Mouse (Mus musculus) v-Abl transformed pro-B cells (cell line): ENCODE measurements around the gene Asxl2.
"Not testable (repeated sequence)": the region's sequence is repeated elsewhere in the genome, so short reads cannot be mapped to it uniquely, and the experiment has no call there.

ENCODE experiments used
- in situ Hi-C, 2 experiments: fragments of 400-800 bp; cut with MboI; formaldehyde crosslinking; loops; one replicate each; pipeline ENCODE4 v1.15.1; 2025; ENCODE audit not compliant: unreplicated experiment in 2 of 2

Gene Asxl2

DNA sequence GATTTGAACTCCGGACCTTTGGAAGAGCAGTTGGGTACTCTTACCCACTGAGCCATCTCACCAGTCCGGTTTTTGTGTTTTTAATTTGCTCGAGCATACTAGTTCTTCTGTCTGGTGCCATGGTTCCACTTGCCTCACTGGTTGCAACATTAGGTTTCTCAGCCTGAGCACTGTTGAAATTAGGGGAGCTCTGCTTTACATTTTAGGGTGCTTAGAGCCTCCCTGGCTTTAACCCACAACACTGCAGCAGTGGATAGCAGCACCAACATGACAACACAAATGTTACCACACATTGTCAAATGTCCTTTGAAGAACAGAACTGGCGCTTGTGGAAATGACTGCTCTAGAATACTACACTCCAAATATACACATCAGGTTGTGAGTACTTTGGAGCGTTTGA, 98.9 kb downstream of the Asxl2 start:
- in situ Hi-C loops = no loop called here

DNA sequence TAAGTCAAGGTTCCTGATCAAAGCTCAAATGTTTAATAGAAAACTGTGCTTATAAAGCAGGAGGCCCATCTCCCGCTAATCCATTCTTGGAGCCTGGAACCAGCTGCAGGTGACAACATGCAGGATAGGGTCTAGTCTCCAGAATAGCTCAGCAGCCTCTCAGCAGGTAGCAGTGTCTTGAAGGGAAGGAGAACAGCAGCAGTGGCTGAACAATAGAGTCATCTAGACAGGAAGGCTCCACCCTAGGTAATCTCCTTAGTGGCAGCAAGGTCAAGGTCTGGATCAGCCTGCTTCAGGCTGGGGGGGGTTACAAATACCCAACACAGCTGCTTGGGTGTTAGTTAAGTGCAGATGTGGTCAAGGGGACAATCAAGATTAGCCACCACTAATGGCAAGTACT, 108.8 kb downstream of the Asxl2 start:
- in situ Hi-C loops = not testable (repeated sequence)

DNA sequence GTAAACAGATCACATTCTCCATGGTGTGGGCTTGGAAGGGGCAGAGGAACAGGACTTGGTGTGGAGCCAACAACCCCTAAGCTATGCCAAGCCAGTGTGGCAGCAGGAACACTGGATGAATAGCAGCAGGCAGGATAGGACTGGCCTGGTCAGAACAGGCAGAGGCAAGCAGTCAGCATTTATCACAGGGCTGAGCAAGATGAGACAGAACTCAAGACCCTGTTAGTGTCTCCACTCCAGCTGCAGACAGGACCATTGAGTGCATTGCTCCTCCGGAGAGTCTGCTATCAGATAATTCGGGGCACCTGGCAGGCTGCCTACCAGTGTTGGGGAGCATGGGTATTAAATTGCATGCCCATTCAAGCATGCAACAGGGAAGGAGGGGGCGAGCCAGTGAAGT, 111.0 kb downstream of the Asxl2 start:
- in situ Hi-C loops = no loop called here

DNA sequence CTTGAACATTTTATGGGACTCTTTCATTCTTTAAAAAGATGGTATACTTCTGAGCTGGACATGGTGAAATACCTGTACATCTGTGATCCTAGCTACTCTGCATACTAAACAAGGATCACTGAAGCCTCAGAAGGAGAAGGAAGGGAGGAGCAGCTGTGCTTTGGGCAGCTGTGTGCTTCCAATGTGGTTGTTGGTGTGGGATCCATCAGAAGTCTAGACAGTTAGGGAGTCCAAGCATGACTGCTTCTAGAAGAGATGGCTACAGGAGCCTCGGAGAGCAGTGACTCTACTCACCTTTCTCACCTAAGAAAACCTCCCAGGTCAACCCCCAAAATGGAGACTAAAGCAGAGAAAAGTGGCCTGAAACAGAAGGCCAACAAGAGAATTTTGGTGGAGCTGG, 111.4 kb downstream of the Asxl2 start:
- in situ Hi-C loops = no loop called here

DNA sequence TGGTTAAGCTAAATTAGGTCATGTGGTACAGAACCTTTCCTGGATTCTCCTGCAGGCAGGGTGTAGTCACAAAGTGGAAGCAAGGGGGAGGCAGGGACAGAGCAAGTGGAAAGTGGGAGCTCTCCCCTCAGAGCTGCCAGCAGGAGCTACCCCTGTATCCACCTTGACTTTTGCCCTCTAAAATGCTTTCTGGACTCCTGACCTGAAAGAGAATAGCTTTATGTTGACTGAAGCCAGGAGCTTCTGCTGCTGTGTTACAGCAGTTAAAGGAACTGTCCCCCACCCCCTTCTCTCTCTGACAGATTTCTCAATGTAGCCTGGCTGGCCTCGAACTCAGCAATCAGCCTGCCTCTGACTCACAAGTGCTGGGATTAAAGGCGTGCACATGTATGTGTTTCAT, 112.9 kb downstream of the Asxl2 start:
- in situ Hi-C loops = no loop called here

DNA sequence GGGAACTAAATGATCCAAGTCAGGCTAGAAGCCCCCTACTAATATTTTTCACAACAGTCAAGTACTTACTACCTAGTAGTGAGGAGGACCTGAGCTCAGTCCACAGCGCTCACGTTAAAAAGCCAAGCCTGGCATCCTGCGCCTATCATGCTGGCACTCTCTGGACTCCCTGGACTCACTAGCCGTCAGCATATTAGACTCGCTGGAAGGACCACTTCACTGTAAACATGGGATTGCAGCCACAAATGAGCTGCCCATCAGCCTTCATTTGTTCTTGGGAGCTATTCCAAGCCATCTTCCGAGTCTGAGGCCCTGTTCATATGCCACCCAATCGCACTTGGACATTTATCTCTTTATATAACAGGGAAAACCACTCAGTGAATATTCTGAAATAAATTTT, 114.2 kb downstream of the Asxl2 start:
- in situ Hi-C loops = no loop called here

DNA sequence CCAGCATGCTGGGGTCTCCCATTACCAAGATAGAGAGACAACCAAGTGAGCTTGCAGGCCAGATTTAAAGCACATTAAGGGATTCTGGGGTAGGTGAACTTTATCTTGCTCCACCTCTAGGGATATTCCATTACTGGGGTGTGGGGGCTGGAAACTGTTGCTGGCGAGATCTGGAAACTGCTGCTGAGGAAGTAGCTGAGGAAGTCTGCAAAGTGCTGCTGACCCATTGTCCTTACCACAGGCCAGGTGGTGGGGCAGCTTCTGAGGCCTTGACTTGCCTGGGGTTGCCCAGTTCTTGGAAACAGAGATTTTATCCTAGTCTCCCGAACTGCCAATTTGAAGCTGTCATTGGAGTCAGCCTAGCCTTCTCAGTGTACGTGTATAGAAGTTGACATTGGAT, 118.8 kb downstream of the Asxl2 start:
- in situ Hi-C loops = loop anchor here in 1 of 2 experiments (5.0 kb wide), 1 partner anchor 98 kb away; no protein-coding TSS in a partner anchor

DNA sequence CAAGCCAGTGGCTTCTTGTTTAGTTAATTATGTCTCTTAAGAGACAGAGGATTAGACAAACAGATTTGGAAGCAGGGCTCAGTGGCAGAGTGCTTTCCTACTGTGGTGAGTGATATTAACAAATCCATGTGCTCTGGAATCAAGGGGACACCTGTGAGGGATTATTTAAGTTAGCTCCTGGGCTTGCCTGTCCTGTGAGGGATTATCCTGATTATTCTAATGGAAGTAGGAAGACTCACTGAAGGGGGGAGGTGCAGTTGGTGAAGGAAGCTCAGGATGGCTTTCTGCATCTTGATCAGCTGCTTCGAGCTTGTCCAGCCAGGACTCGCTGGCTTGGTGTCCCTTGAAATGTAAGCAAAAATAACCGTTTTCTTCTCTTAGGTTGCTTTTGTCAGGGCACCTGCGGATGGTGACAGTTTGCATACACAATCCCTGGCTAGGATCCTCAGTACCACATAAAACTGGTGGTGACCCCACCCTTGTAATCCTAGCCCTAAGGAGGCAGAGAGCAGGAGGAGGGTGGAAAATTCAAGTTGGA, 119.5 kb downstream of the Asxl2 start:
- in situ Hi-C loops = loop anchor here in 1 of 2 experiments (5.0 kb wide), 1 partner anchor 99 kb away; no protein-coding TSS in a partner anchor

DNA sequence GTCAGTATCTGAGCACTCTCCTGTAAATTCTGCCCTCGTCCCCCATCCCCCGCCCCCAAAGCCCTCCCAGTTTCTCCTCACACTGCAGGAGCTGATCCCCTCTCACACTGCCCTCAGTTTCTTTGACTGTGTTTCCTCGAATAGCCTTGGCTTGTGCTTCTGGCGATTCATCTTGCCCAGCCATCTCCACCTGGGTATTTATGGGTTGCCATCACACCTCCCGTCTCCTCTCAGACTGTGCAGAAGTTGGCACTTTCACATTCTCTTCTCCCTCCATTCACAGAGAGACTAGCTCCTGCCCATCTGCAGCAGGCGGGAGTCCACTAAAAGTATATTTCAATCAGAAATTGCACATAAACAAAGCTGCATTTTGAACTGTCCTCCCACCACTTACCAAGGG, 120.1 kb downstream of the Asxl2 start:
- in situ Hi-C loops = loop anchor here in 1 of 2 experiments (5.0 kb wide), 1 partner anchor 99 kb away; no protein-coding TSS in a partner anchor

DNA sequence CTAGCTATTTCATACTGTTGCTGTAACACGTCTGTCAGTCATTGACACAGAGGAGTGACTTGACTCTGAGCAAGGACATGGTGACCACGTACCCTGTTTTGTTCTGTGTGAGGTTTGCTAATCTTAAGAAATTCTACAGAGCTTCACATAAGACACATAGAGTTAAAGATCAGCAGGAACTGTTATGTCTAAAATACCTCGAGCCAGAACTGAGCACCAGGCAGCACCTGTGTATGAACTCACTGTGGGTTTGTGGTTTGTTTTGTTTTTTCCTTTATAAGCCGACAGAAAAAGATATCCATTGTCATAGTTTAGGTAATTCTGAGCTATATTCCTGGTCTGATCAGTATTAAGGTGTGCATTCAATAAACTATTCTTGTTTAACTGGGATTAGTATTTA, 120.8 kb downstream of the Asxl2 start:
- in situ Hi-C loops = loop anchor here in 1 of 2 experiments (5.0 kb wide), 1 partner anchor 100 kb away; no protein-coding TSS in a partner anchor

DNA sequence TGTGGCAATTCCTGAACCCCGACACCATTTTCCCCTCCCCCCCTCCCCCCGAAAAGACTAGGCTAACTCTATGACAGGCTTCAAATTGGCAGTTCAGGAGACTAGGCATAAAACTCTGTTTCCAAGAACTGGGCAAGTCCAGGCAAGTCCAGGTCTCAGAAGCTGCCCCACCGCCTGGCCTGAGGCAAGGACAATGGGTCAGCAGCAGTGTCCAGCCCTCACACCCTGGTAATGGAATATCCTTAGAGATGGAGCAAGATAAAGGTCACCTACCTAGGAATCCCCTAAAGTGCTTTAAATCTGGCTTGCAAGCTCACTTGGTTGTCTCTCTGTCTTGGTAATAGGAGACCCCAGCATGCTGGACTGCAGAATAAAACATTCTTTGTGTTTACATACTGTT, 121.3 kb downstream of the Asxl2 start:
- in situ Hi-C loops = loop anchor here in 1 of 2 experiments (5.0 kb wide), 1 partner anchor 101 kb away; no protein-coding TSS in a partner anchor

DNA sequence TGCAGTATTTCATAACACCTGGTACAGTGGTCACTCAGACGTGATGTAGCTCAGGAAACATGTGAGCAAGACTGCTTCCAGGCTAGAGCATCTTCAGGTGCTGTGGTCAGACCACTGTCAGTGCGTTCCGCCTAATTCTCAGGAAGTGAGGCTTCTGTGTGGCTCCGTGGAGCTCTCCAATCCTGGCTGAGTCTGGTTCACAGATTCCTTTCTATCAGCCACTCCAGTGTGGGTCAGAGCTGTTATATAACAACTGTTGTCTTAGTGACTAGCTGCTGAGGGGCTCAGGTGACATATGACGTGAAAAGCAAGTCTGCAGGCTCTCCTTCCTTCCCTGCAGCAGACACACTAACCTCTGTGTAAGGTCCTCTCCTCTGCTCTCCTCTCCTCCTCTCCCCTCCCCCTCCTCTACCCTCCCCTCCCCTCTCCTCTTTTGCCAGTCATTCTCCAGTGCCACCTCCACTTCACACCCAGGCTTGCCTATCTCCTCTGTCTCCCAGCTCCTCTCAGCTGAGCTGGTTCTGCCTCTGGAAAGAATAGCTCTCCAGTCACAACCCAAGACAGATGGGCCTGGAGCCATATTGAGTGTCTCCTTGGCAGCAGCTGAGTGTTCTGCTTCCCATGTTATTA, 122.0 kb downstream of the Asxl2 start:
- in situ Hi-C loops = loop anchor here in 1 of 2 experiments (5.0 kb wide), 1 partner anchor 101 kb away; no protein-coding TSS in a partner anchor

DNA sequence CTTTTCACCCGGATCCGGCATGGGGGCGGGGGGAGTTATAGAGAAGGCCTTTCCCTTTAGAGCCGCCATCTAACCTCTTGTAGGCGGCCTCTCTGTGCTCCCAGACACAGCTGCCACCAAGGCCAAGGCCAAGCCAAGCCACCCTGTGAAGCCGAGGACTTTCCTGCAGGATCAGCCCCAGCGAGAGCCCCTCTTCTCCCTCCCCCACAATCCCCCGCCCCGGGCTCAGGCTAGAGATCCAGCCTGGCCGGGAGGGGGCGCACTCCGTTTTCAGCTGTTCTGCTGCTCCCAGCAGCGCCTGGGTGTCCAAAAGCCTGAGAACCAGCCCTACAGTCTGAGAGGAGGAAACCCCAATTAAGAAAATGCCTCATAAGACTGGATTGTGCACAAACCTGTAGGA, 123.6 kb downstream of the Asxl2 start:
- in situ Hi-C loops = loop anchor here in 1 of 2 experiments (25.0 kb wide), 1 partner anchor 288 kb away; no protein-coding TSS in a partner anchor
